Mouse (Mus musculus): ENCODE data around the gene Fam129a. TPM values are rescaled to one million over a fixed set of nuclear protein-coding genes. Genes with fewer than 3 reads are reported as not detected.
"Not testable (repeated sequence)": the region's sequence is repeated elsewhere in the genome, so short reads cannot be mapped to it uniquely, and the experiment has no call there.

Gene Fam129a
- polyA plus RNA-seq, 1 experiment, result 5.8 TPM

DNA sequence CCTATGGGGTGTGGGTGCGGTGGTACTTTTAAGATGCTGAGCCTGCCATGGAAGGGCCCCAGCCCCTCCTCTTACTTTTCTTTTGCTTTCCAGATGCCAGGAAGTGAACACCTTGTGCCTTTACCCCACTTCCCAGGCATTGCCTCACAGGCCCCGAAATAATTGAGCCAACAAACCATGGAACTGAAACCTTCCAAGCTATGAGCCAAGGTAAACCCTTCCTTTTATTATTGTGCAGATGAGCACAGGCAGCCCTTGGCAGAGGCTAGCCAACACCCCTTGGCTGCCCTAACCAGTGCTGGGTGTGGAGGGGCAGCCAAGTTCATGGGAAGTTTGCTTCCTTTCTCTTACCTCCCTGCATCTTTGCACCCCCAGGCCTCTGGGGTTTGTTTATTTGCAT lies 166.2 kb downstream of the Fam129a start:
- no peak for DNase-seq
- TF ChIP-seq POLR2A (IDR thresholded peaks at IDR 0.05; ENCODE audit: low read depth, low read length) (no peak), CTCF (conservative IDR thresholded peaks at IDR 0.05; ENCODE audit: insufficient read depth, insufficient read length, low read depth, low read length) (no peak)
- no peak overlapping the region for H3K27ac ChIP-seq (ENCODE audit: insufficient read depth, low read depth, low read length)
- no peaks in the 10 kb centered on the region for H3K4me1 ChIP-seq (ENCODE audit: control insufficient read depth, insufficient read depth, low read length)
- H3K36me3 ChIP-seq (ENCODE audit: control insufficient read depth, insufficient read depth, low read length), result no peaks in the 10 kb centered on the region
- 76% methylated on average over 2 of the region's 2 CpGs for WGBS
- no peaks in the 10 kb centered on the region for H3K27me3 ChIP-seq (replicated peaks; ENCODE audit: control insufficient read depth, insufficient read depth, low read length)
- H3K4me3 ChIP-seq (ENCODE audit: insufficient read depth, low read depth, low read length), result no peak overlapping the region

DNA sequence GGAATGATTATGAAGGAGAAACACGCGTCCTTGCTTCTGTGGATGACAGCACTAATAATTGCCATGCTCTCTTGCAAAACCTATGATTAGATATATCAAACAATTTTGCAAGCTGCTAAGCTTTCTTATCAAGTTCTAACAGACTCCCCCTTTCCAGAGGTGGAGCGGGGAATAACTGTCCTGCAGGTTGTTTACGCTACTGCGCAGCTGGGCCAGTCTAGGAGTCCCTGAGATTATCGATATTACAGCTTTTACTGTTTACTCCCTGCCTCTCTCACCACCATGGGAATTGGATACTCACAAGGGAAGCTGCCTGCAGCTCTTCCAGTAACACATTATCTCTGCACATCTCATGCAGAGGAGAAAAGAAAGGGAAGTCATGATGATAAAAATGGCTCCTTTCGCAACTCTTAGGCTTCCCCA lies 170.2 kb downstream of the Fam129a start:
- TF ChIP-seq POLR2A (IDR thresholded peaks at IDR 0.05; ENCODE audit: low read depth, low read length), result no peak
- TF ChIP-seq CTCF (conservative IDR thresholded peaks at IDR 0.05; ENCODE audit: insufficient read depth, insufficient read length, low read depth, low read length), result no peak
- Histone ChIP-seq H3K27me3 (replicated peaks; ENCODE audit: control insufficient read depth, insufficient read depth, low read length) (no peaks in the 10 kb centered on the region), H3K36me3 (ENCODE audit: control insufficient read depth, insufficient read depth, low read length) (no peaks in the 10 kb centered on the region), H3K4me3 (ENCODE audit: insufficient read depth, low read depth, low read length) (no peak overlapping the region), H3K27ac (ENCODE audit: insufficient read depth, low read depth, low read length) (no peak overlapping the region), H3K4me1 (ENCODE audit: control insufficient read depth, insufficient read depth, low read length) (no peaks in the 10 kb centered on the region)
- 92% methylated on average over 7 of the region's 7 CpGs for WGBS
- DNase-seq, result no peak

- H3K4me3 ChIP-seq (ENCODE audit: insufficient read depth, low read depth, low read length); H3K36me3 ChIP-seq (ENCODE audit: control insufficient read depth, insufficient read depth, low read length); H3K27me3 ChIP-seq (replicated peaks; ENCODE audit: control insufficient read depth, insufficient read depth, low read length); H3K4me1 ChIP-seq (ENCODE audit: control insufficient read depth, insufficient read depth, low read length); H3K27ac ChIP-seq (ENCODE audit: insufficient read depth, low read depth, low read length); DNase-seq: not testable (repeated sequence)
- 99% methylated on average over 2 of the region's 2 CpGs for WGBS
These were observed 178.9 kb downstream of the Fam129a start for GRCm38 (mm10) chr1:151749894-151750293.

DNA sequence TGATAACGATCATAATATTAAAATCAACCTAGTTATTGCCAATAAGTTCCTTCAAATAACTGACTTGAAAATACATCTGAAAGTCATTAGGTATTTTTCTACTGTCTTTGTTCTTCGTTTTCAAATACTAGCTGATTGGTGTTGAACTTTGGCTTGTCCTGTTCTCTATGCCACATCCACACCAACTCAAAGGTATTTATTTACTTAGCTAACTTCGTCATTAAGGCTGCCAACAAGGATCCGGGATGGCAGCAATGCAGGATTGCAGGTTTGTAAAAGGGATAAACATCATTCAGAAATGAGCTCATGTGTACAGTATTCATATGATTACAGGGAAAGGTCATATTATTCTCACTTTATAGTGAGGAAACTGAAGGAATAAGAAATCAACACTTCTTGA lies 182.0 kb downstream of the Fam129a start:
- 50% methylated on average over 4 of the region's 4 CpGs for WGBS
- no peaks in the 10 kb centered on the region for H3K27me3 ChIP-seq (replicated peaks; ENCODE audit: control insufficient read depth, insufficient read depth, low read length)
- peaks cover 10% of the 10 kb centered on the region; the same call in 1 of the 2 replicates for H3K4me1 ChIP-seq (ENCODE audit: control insufficient read depth, insufficient read depth, low read length)
- no peaks in the 10 kb centered on the region for H3K36me3 ChIP-seq (ENCODE audit: control insufficient read depth, insufficient read depth, low read length)
- TF ChIP-seq CTCF (conservative IDR thresholded peaks at IDR 0.05; ENCODE audit: insufficient read depth, insufficient read length, low read depth, low read length) (no peak), POLR2A (IDR thresholded peaks at IDR 0.05; ENCODE audit: low read depth, low read length) (no peak)
- DNase-seq, result peak; percentile 80
- H3K27ac ChIP-seq (ENCODE audit: insufficient read depth, low read depth, low read length), result peak overlapping the region; percentile 45; the same call in 1 of the 2 replicates
- H3K4me3 ChIP-seq (ENCODE audit: insufficient read depth, low read depth, low read length), result no peak overlapping the region

GRCm38 (mm10) chr1:151753374-151753929 lies 182.5 kb downstream of the Fam129a start:
- Histone ChIP-seq H3K27ac (ENCODE audit: insufficient read depth, low read depth, low read length) (peak overlapping the region; percentile 95), H3K36me3 (ENCODE audit: control insufficient read depth, insufficient read depth, low read length) (no peaks in the 10 kb centered on the region), H3K4me3 (ENCODE audit: insufficient read depth, low read depth, low read length) (no peak overlapping the region), H3K4me1 (ENCODE audit: control insufficient read depth, insufficient read depth, low read length) (peaks cover 12% of the 10 kb centered on the region; the same call in 1 of the 2 replicates), H3K27me3 (replicated peaks; ENCODE audit: control insufficient read depth, insufficient read depth, low read length) (no peaks in the 10 kb centered on the region)
- peak; percentile 48 for DNase-seq
- 40% methylated on average over 8 of the region's 8 CpGs for WGBS
- TF ChIP-seq CTCF (conservative IDR thresholded peaks at IDR 0.05; ENCODE audit: insufficient read depth, insufficient read length, low read depth, low read length) (no peak), POLR2A (IDR thresholded peaks at IDR 0.05; ENCODE audit: low read depth, low read length) (no peak)

DNA sequence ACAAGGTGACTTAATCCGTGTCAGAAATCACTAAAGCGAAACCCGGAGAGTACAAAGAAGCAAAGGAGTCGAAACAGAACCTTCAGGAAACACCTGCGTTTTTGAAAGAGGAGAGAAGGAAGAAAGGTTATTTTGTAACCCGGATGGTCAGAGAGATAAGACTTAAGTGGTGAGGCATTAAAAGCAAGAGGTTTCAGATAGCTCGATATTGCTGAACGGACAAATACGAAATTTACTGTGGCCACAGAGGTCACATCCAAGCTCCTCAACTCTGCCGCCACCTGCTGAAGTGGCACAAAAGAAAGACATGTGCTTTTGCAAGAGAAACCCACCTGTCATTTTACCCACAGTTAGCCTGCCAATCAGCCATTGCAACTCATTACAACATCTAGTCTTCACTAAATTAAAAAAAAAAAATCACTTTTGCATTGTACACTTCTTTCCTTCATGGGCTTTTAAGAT lies 183.1 kb downstream of the Fam129a start:
- peak; percentile 48 for DNase-seq
- Histone ChIP-seq H3K27ac (ENCODE audit: insufficient read depth, low read depth, low read length) (peak overlapping the region; percentile 95), H3K27me3 (replicated peaks; ENCODE audit: control insufficient read depth, insufficient read depth, low read length) (no peaks in the 10 kb centered on the region), H3K4me1 (ENCODE audit: control insufficient read depth, insufficient read depth, low read length) (peaks cover 12% of the 10 kb centered on the region; the same call in 1 of the 2 replicates), H3K36me3 (ENCODE audit: control insufficient read depth, insufficient read depth, low read length) (no peaks in the 10 kb centered on the region), H3K4me3 (ENCODE audit: insufficient read depth, low read depth, low read length) (peak overlapping the region; percentile 37)
- 14% methylated on average over 10 of the region's 10 CpGs for WGBS
- peak; percentile 29 for TF ChIP-seq CTCF (conservative IDR thresholded peaks at IDR 0.05; ENCODE audit: insufficient read depth, insufficient read length, low read depth, low read length)
- TF ChIP-seq POLR2A (IDR thresholded peaks at IDR 0.05; ENCODE audit: low read depth, low read length), result no peak

DNA sequence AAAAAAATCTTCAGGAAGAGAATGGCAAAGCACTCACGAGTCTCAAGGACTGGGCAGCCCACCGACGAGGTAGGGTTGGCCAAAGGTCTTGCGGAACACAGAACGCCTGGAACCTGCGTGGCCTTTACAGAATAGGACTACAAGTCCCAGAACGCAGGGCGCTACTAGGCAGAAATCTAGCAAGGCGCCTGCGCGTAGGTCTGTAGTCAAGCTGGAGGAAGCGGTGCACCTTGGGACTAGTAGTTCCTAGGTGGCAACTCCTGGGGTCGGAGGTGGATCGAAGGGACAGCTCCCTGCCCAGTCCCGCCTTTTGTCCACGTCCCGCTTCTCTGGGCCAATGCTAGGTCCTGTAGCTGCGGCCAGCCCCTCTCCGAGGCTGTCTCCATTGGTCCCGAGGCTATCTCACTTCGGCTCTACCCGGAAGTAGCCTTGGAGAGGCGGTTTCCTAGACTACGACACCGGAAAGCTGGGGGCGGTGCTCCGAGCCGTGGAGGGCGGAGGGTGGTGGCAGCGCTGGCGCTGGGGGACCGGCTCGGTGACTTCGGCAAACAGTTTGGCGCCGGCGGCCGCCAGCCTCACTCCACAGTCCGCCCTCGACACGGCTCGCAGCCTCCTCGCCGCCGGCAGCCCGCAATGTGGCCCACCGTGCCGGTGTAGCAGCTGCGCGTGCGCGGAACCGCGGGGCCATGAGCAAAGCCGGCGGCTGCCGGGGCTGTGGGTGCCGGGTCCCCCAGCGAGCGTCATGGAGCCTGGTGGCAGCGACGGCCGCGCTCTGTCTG lies 184.1 kb downstream of the Fam129a start, which contains the start of gene Edem3:
Gene Edem3, plus strand, starts transcription at position 491 of the 779 bp plus-strand sequence.
- Histone ChIP-seq H3K4me3 (ENCODE audit: insufficient read depth, low read depth, low read length) (peak within 1 kb of the TSS; percentile 78), H3K36me3 (ENCODE audit: control insufficient read depth, insufficient read depth, low read length) (no peaks in the 10 kb centered on the region; the same call in 1 of the 2 replicates), H3K4me1 (ENCODE audit: control insufficient read depth, insufficient read depth, low read length) (peaks cover 12% of the 10 kb centered on the region; the same call in 1 of the 2 replicates), H3K27ac (ENCODE audit: insufficient read depth, low read depth, low read length) (peak within 1 kb of the TSS; percentile 95), H3K27me3 (replicated peaks; ENCODE audit: control insufficient read depth, insufficient read depth, low read length) (no peaks in the 10 kb centered on the region)
- TF ChIP-seq CTCF (conservative IDR thresholded peaks at IDR 0.05; ENCODE audit: insufficient read depth, insufficient read length, low read depth, low read length), result no peak
- peak; percentile 35 for TF ChIP-seq POLR2A (IDR thresholded peaks at IDR 0.05; ENCODE audit: low read depth, low read length)
- WGBS, result under 1% methylated on average over 64 of the region's 64 CpGs
- DNase-seq, result peak; percentile 100
